Mouse (Mus musculus) spleen, postnatal 4 days (tissue): Measurements from ENCODE around the gene Ankle2.
A peak's percentile ranks its signal among the peaks of the same experiment; 100 is the strongest.

ENCODE experiments used
- DNase-seq, 2 experiments: peaks; one replicate each; pipeline ENCODE4 v3.0.0; 2022; ENCODE audit warnings: low spot score in 2 of 2

Gene Ankle2

GRCm38 (mm10) chr5:110230780-110231461 is at the start of gene Ankle2:
Gene Ankle2, plus strand, starts transcription at chr5:110231004.
- DNase-seq = peak; percentile 96 to 98

GRCm38 (mm10) chr5:110181716-110182115 is 49.1 kb upstream of the Ankle2 start:
- DNase-seq = no peak

- DNase-seq = no peak
These were observed 27.5 kb upstream of the Ankle2 start for GRCm38 (mm10) chr5:110203164-110203895.

- DNase-seq = no peak
These were observed 26.0 kb upstream of the Ankle2 start for GRCm38 (mm10) chr5:110204777-110205176.

GRCm38 (mm10) chr5:110211312-110211711 is 19.5 kb upstream of the Ankle2 start:
- DNase-seq = no peak

GRCm38 (mm10) chr5:110216780-110217179 is 14.0 kb upstream of the Ankle2 start:
- DNase-seq = no peak

GRCm38 (mm10) chr5:110220331-110220730 is 10.5 kb upstream of the Ankle2 start:
- DNase-seq = no peak

- no peak for DNase-seq
These were observed 8.0 kb upstream of the Ankle2 start for GRCm38 (mm10) chr5:110222757-110223156.

- no peak for DNase-seq
These were observed 5.7 kb upstream of the Ankle2 start for GRCm38 (mm10) chr5:110225056-110225455.

- no peak for DNase-seq
These were observed 3.4 kb upstream of the Ankle2 start for GRCm38 (mm10) chr5:110227336-110227883.

GRCm38 (mm10) chr5:110230401-110230779 is 414 bp upstream of the Ankle2 start:
- DNase-seq = peak in 1 of 2 experiments; percentile 15

GRCm38 (mm10) chr5:110231638-110232037 is 834 bp downstream of the Ankle2 start:
- peak; percentile 25 to 66 for DNase-seq

- DNase-seq = no peak
These were observed 1.5 kb downstream of the Ankle2 start for GRCm38 (mm10) chr5:110232346-110232745.

- DNase-seq = no peak
These were observed 13.3 kb downstream of the Ankle2 start for GRCm38 (mm10) chr5:110244091-110244490.

- DNase-seq = no peak
These were observed 36.1 kb downstream of the Ankle2 start for GRCm38 (mm10) chr5:110266941-110267340.

GRCm38 (mm10) chr5:110269141-110270101 is 38.6 kb downstream of the Ankle2 start, which contains the start of gene Pgam5:
Gene Pgam5, minus strand, starts transcription at chr5:110269913.
- DNase-seq = peak; percentile 88 to 98

GRCm38 (mm10) chr5:110270242-110270641 is 39.4 kb downstream of the Ankle2 start:
- no peak for DNase-seq

GRCm38 (mm10) chr5:110274147-110274546 is 43.3 kb downstream of the Ankle2 start:
- no peak for DNase-seq

GRCm38 (mm10) chr5:110274846-110275245 is 44.0 kb downstream of the Ankle2 start:
- DNase-seq = no peak

GRCm38 (mm10) chr5:110276391-110276790 is 45.6 kb downstream of the Ankle2 start:
- DNase-seq = no peak

- DNase-seq = no peak
These were observed 46.1 kb downstream of the Ankle2 start for GRCm38 (mm10) chr5:110276910-110277309.

GRCm38 (mm10) chr5:110281984-110282383 is 51.2 kb downstream of the Ankle2 start:
- DNase-seq = no peak
